Mouse (Mus musculus): ENCODE results near the gene Mtmr4. TPM values are rescaled to one million over a fixed set of nuclear protein-coding genes. Genes with fewer than 3 reads are reported as not detected.

Mtmr4 gene
- polyA plus RNA-seq, 1 experiment from 2014 or later = 13.1 TPM

GRCm38 (mm10) chr11:87573751-87574150, 18.2 kb upstream of the Mtmr4 start:
- H3K36me3 ChIP-seq = no peaks in the 10 kb centered on the region
- no peak overlapping the region for H3K27ac ChIP-seq
- ATAC-seq (replicated peaks; ENCODE audit: insufficient number of reproducible peaks, insufficient read depth, low FRiP score, low read depth) = no peak
- WGBS = 59% methylated on average over 7 of the region's 7 CpGs
- no peak overlapping the region for H3K4me2 ChIP-seq
- H3K4me3 ChIP-seq = no peak overlapping the region
- no peak overlapping the region for H3K9ac ChIP-seq
- H3K27me3 ChIP-seq = no peaks in the 10 kb centered on the region
- peaks cover 52% of the 10 kb centered on the region for H3K4me1 ChIP-seq (replicated peaks)
- H3K9me3 ChIP-seq (replicated peaks) = no peaks in the 10 kb centered on the region

- Histone ChIP-seq H3K36me3 (no peaks in the 10 kb centered on the region), H3K9ac (no peak overlapping the region), H3K27ac (no peak overlapping the region), H3K4me2 (no peak overlapping the region), H3K9me3 (replicated peaks) (no peaks in the 10 kb centered on the region), H3K4me3 (no peak overlapping the region), H3K27me3 (no peaks in the 10 kb centered on the region), H3K4me1 (replicated peaks) (peaks cover 60% of the 10 kb centered on the region)
- WGBS = 49% methylated on average over 21 of the region's 21 CpGs
- ATAC-seq (replicated peaks; ENCODE audit: insufficient number of reproducible peaks, insufficient read depth, low FRiP score, low read depth) = no peak
Observed at GRCm38 (mm10) chr11:87574520-87575180, 17.3 kb upstream of the Mtmr4 start.

DNA sequence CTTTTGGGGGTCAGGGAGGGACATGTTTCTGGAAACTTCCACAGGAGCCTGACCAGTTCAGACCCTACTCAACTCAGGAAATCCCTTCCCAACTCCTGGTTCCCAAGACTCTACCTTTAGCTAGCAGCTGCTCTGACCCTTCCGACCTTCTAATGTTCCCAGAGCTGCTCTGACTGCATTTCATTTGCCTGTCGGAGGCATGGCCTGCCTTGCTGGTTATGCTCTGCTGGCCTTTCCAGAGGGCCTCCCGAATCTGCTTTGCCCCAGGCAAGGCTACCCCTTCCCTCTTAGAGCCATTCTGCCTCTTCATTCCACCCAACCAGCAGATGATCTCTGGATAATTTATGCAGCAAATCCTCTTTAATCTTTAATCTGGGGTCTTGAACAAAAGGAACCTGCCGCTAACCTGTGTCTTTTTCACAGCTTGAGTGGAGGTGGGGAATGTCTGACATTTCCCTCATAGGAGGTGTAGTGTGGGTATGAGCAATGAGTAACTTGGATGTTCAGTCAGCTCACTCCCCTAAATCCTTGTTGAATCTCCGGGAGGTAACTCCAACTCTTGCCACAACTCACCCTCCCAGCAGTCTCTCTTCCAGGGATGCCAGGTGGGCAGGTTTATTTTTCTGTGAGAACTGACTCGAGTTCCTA, 14.2 kb upstream of the Mtmr4 start:
- no peaks in the 10 kb centered on the region for H3K36me3 ChIP-seq
- H3K9ac ChIP-seq = peak overlapping the region; percentile 64; the same call in 1 of the 2 replicates
- peaks cover 42% of the 10 kb centered on the region for H3K4me1 ChIP-seq (replicated peaks)
- WGBS = 33% methylated on average over 6 of the region's 6 CpGs
- H3K4me3 ChIP-seq = peak overlapping the region; percentile 59
- no peak for ATAC-seq (replicated peaks; ENCODE audit: insufficient number of reproducible peaks, insufficient read depth, low FRiP score, low read depth)
- no peaks in the 10 kb centered on the region for H3K9me3 ChIP-seq (replicated peaks)
- peak overlapping the region; percentile 91 for H3K4me2 ChIP-seq
- H3K27ac ChIP-seq = peak overlapping the region; percentile 77; the same call in 1 of the 2 replicates
- H3K27me3 ChIP-seq = no peaks in the 10 kb centered on the region

DNA sequence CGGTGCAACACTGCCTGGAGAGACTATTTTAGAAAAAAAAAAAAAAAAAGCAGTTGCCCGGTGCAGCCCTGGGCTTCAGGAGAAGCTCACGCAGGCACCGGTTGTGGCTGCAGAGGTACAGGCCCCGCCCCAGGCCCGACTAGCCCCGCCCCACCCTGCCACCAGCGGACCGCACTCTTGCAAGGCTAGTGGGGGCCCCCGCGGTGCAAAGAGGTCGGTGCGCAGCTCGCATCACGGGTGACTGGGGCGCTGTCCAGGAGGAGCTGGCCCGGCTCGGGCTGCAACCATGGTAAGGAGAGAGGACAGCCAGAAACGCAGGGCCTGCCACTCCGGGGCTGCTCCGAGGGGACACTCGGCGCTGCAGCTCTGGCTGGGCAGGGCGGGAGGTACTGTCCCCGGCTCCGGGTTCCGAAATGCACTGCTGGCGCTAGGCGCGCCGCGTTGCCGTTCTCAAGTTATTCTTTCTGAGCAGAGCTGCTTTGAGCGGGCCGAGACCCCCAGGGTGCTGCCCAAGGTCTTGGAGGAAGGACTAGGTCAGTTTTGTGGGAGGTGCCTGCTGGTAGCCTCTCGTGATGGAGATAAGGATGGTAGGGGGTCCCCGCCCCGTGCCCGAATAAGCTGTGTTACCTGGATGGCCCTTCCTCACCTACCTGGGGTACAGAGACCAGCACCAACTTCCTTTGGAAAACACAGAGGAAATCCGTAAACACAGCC, 13.6 kb upstream of the Mtmr4 start:
- H3K4me1 ChIP-seq (replicated peaks) = peaks cover 42% of the 10 kb centered on the region
- peak overlapping the region; percentile 64 for H3K9ac ChIP-seq
- H3K9me3 ChIP-seq (replicated peaks) = no peaks in the 10 kb centered on the region
- no peaks in the 10 kb centered on the region for H3K27me3 ChIP-seq
- H3K36me3 ChIP-seq = no peaks in the 10 kb centered on the region
- H3K4me3 ChIP-seq = peak overlapping the region; percentile 59
- peak; percentile 65 for ATAC-seq (replicated peaks; ENCODE audit: insufficient number of reproducible peaks, insufficient read depth, low FRiP score, low read depth)
- WGBS = under 1% methylated on average over 40 of the region's 40 CpGs
- H3K27ac ChIP-seq = peak overlapping the region; percentile 77
- peak overlapping the region; percentile 91 for H3K4me2 ChIP-seq

DNA sequence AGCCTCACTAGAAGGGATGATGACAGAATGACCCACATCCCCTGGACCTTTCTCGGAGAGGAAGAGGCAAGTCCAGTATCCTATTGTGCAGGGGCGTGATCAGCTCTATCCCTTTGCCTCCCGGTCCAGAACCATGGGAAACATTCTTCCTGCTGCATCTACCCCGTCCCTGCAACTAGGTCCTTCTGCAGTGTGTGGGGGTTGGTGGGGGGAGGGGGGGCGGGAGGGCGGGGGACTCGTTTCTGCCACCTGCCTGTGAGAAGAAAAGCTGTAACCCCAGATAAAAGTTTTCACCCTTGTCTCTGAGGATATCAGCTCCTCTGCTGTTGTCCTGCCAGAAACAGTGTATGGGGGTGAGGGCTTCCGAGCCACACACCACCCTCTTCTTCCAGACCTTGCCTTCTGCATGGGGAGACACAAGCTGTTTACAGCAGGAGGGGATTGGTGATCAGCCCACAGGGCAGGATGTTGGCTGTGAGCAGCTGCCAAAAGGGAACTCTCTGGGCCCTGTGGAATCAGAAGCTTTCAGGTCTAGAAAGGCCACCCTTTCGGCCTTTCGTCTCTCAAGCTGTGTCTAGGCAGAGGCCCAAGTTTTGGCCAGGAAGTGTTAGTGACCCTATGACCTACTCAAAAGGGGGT, 12.9 kb upstream of the Mtmr4 start:
- Histone ChIP-seq H3K9ac (peak overlapping the region; percentile 64; the same call in 1 of the 2 replicates), H3K36me3 (no peaks in the 10 kb centered on the region), H3K27me3 (no peaks in the 10 kb centered on the region), H3K4me3 (peak overlapping the region; percentile 59), H3K27ac (peak overlapping the region; percentile 77), H3K9me3 (replicated peaks) (no peaks in the 10 kb centered on the region), H3K4me2 (peak overlapping the region; percentile 91), H3K4me1 (replicated peaks) (peaks cover 43% of the 10 kb centered on the region)
- 14% methylated on average over 10 of the region's 10 CpGs for WGBS
- 0 out of 2 replicates have a peak, but pooled peaks have one; percentile 23 for ATAC-seq (replicated peaks; ENCODE audit: insufficient number of reproducible peaks, insufficient read depth, low FRiP score, low read depth)

GRCm38 (mm10) chr11:87579713-87580112, 12.2 kb upstream of the Mtmr4 start:
- Histone ChIP-seq H3K27me3 (no peaks in the 10 kb centered on the region), H3K36me3 (no peaks in the 10 kb centered on the region), H3K4me2 (peak overlapping the region; percentile 91; the same call in 1 of the 2 replicates), H3K4me3 (peak overlapping the region; percentile 59; the same call in 1 of the 2 replicates), H3K9ac (no peak overlapping the region), H3K27ac (peak overlapping the region; percentile 77), H3K4me1 (replicated peaks) (peaks cover 47% of the 10 kb centered on the region), H3K9me3 (replicated peaks) (no peaks in the 10 kb centered on the region)
- ATAC-seq (replicated peaks; ENCODE audit: insufficient number of reproducible peaks, insufficient read depth, low FRiP score, low read depth) = no peak
- 15% methylated on average over 1 of the region's 1 CpGs for WGBS

DNA sequence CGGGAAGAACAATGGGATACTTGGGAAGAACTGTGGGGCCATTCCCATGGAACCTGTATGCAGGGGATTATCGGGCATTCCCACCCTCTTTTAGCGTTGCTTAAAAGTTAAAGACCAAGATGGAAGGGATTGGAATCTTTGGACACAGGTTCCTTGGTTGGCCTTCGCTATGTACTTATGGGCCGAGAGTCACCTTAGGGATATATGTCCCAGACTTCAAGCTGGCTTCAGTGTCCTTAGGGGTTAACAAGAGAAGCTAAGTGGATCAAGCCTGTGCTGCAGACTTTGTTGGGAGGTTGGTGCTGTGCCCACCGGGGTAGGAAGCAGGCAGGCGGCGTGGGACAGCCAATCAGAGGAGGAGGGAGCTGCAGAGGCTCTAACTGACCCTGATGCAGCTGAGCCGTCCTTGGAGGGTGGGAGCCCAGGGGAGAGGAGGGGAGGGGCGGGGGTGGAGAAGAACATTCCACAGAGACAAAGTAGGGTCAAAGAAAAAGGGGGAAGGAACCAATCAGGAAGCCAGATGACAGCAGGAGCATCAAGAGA, 11.3 kb upstream of the Mtmr4 start:
- ATAC-seq (replicated peaks; ENCODE audit: insufficient number of reproducible peaks, insufficient read depth, low FRiP score, low read depth) = no peak
- 54% methylated on average over 10 of the region's 10 CpGs for WGBS
- H3K4me3 ChIP-seq = no peak overlapping the region
- H3K9me3 ChIP-seq (replicated peaks) = no peaks in the 10 kb centered on the region
- no peak overlapping the region for H3K4me2 ChIP-seq
- H3K27me3 ChIP-seq = no peaks in the 10 kb centered on the region
- H3K9ac ChIP-seq = no peak overlapping the region
- H3K27ac ChIP-seq = no peak overlapping the region
- H3K36me3 ChIP-seq = no peaks in the 10 kb centered on the region
- peaks cover 40% of the 10 kb centered on the region for H3K4me1 ChIP-seq (replicated peaks)

GRCm38 (mm10) chr11:87581161-87581865, 10.6 kb upstream of the Mtmr4 start:
- Histone ChIP-seq H3K4me3 (no peak overlapping the region), H3K27ac (no peak overlapping the region), H3K36me3 (no peaks in the 10 kb centered on the region), H3K9ac (no peak overlapping the region), H3K9me3 (replicated peaks) (no peaks in the 10 kb centered on the region), H3K27me3 (no peaks in the 10 kb centered on the region), H3K4me2 (no peak overlapping the region), H3K4me1 (replicated peaks) (peaks cover 40% of the 10 kb centered on the region)
- ATAC-seq (replicated peaks; ENCODE audit: insufficient number of reproducible peaks, insufficient read depth, low FRiP score, low read depth) = no peak
- 83% methylated on average over 12 of the region's 12 CpGs for WGBS

- peaks cover 40% of the 10 kb centered on the region for H3K4me1 ChIP-seq (replicated peaks)
- no peaks in the 10 kb centered on the region for H3K36me3 ChIP-seq
- no peaks in the 10 kb centered on the region for H3K9me3 ChIP-seq (replicated peaks)
- no peak overlapping the region for H3K4me2 ChIP-seq
- H3K27ac ChIP-seq = no peak overlapping the region
- no peaks in the 10 kb centered on the region for H3K27me3 ChIP-seq
- WGBS = 76% methylated on average over 8 of the region's 8 CpGs
- no peak overlapping the region for H3K9ac ChIP-seq
- H3K4me3 ChIP-seq = no peak overlapping the region
- ATAC-seq (replicated peaks; ENCODE audit: insufficient number of reproducible peaks, insufficient read depth, low FRiP score, low read depth) = no peak
Observed at GRCm38 (mm10) chr11:87581933-87582710, 9.8 kb upstream of the Mtmr4 start.

Data from heart, embryonic 15.5 days (tissue).